24 mouse cellular contexts compared by ENCODE assay signal in the genomic region with DNA sequence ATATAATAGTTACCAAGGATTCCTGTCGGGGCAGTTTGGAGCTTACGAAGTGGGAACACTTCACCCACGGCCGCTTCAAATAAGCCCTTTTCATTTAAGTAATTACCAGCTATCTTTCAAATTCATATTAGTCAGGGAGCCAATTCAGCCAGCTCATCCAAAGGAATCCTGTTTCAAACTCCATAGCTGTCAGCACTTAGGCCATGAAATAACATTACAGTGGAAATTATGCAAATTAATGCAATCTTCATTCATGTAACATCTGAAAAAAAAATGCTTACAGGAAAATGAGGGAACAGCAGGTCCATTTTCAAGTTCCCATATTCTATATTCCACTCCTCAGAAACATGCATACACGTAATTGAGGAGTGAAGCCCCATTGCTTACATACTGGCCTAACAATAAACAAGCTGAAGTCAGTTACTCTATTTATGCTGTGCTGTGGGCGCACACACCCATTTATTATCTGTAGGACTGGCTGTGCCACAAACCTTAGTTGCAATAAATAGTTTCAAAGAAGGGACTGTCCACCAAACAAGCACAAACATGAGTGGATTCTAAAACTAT.
A peak's percentile ranks its signal among the peaks of the same experiment; 100 is the strongest.
DNase-seq lines count a peak whose midpoint lies in the region; ATAC-seq lines count a peak whose summit lies in the region.
"Had no signal": no experiment of that assay in that cellular context is flagged by ENCODE, and none has a peak within 500 bp of the region (broad histone marks: within the 10 kb centered on the region; RNA-seq: fewer than 3 reads in every experiment).

No protein-coding gene starts in this region.

- no peak overlapping the region for H3K4me2 ChIP-seq in forebrain, embryonic 13.5 days
- no peak overlapping the region for H3K4me2 ChIP-seq in forebrain, embryonic 11.5 days (ENCODE audit: low read depth, low read length, severe bottlenecking)
- H3K4me2 ChIP-seq in midbrain, embryonic 12.5 days (replicated peaks): no peak overlapping the region
- no peak overlapping the region for H3K4me2 ChIP-seq in midbrain, embryonic 11.5 days
- no peak overlapping the region for H3K4me2 ChIP-seq in forebrain, embryonic 15.5 days (replicated peaks)
- H3K4me2 ChIP-seq in midbrain, embryonic 16.5 days (ENCODE audit: low read length): no peak overlapping the region
- H3K4me2 ChIP-seq: heart, embryonic 15.5 days; liver, embryonic 11.5 days; neural tube, embryonic 15.5 days had no signal

- no peaks in the 10 kb centered on the region for H3K27me3 ChIP-seq in forebrain, embryonic 13.5 days
- no peaks in the 10 kb centered on the region for H3K27me3 ChIP-seq in forebrain, embryonic 11.5 days (ENCODE audit: control insufficient read depth, insufficient read depth, low read length)
- H3K27me3 ChIP-seq in midbrain, embryonic 12.5 days: no peaks in the 10 kb centered on the region
- no peaks in the 10 kb centered on the region for H3K27me3 ChIP-seq in midbrain, embryonic 11.5 days (ENCODE audit: control insufficient read depth, insufficient read depth, low read length)
- no peaks in the 10 kb centered on the region for H3K27me3 ChIP-seq in forebrain, embryonic 15.5 days
- no peaks in the 10 kb centered on the region for H3K27me3 ChIP-seq in midbrain, embryonic 16.5 days (ENCODE audit: control insufficient read depth, insufficient read depth, low read depth, low read length)
- H3K27me3 ChIP-seq: heart, embryonic 15.5 days; megakaryocyte, embryonic 14.5 days; neural tube, embryonic 15.5 days had no signal

- H3K36me3 ChIP-seq in forebrain, embryonic 13.5 days (ENCODE audit: poor library complexity, severe bottlenecking): no peaks in the 10 kb centered on the region
- H3K36me3 ChIP-seq in forebrain, embryonic 11.5 days (ENCODE audit: control insufficient read depth, insufficient read depth, low read length): no peaks in the 10 kb centered on the region
- no peaks in the 10 kb centered on the region for H3K36me3 ChIP-seq in midbrain, embryonic 12.5 days
- no peaks in the 10 kb centered on the region for H3K36me3 ChIP-seq in midbrain, embryonic 11.5 days (ENCODE audit: control insufficient read depth, insufficient read depth, low read length)
- H3K36me3 ChIP-seq in forebrain, embryonic 15.5 days: no peaks in the 10 kb centered on the region
- no peaks in the 10 kb centered on the region for H3K36me3 ChIP-seq in midbrain, embryonic 16.5 days (ENCODE audit: control insufficient read depth, insufficient read depth, low read length)
- H3K36me3 ChIP-seq: embryonic facial prominence, embryonic 10.5 days; heart, embryonic 15.5 days; neural tube, embryonic 15.5 days had no signal

- no peak for DNase-seq in forebrain, embryonic 11.5 days (ENCODE audit: low spot score)
- no peak for DNase-seq in midbrain, embryonic 11.5 days (ENCODE audit: low spot score, missing footprints)
- DNase-seq in kidney, adult 8-10 months: no peak
- DNase-seq: adrenal gland, postnatal 25 days; cerebellum, adult 9-10 months; gastrocnemius, postnatal 10 days; heart, adult 2 months; kidney, adult 2 months; kidney, postnatal 14 days; lung, adult 18-20 months; lung, postnatal 14 days; right cerebral cortex, postnatal 14 days; spleen, adult 18-20 months had no signal

- H3K9me3 ChIP-seq in forebrain, embryonic 13.5 days (replicated peaks): no peaks in the 10 kb centered on the region
- H3K9me3 ChIP-seq in forebrain, embryonic 11.5 days (ENCODE audit: control insufficient read depth, low read length): no peaks in the 10 kb centered on the region
- H3K9me3 ChIP-seq in midbrain, embryonic 12.5 days: no peaks in the 10 kb centered on the region
- no peaks in the 10 kb centered on the region for H3K9me3 ChIP-seq in midbrain, embryonic 11.5 days (ENCODE audit: control insufficient read depth, low read length)
- no peaks in the 10 kb centered on the region for H3K9me3 ChIP-seq in forebrain, embryonic 15.5 days
- no peaks in the 10 kb centered on the region for H3K9me3 ChIP-seq in midbrain, embryonic 16.5 days (replicated peaks; ENCODE audit: control insufficient read depth, low read length, poor library complexity, severe bottlenecking)
- H3K9me3 ChIP-seq: embryonic facial prominence, embryonic 10.5 days; heart, embryonic 15.5 days; neural tube, embryonic 15.5 days had no signal

- H3K27ac ChIP-seq in forebrain, embryonic 13.5 days: no peak overlapping the region
- H3K27ac ChIP-seq in forebrain, embryonic 11.5 days (ENCODE audit: low read depth, low read length): no peak overlapping the region
- H3K27ac ChIP-seq in midbrain, embryonic 12.5 days (replicated peaks): 0 out of 2 replicates have a peak overlapping the region, but pooled peaks have one; percentile 6
- no peak overlapping the region for H3K27ac ChIP-seq in midbrain, embryonic 11.5 days (ENCODE audit: low read depth, low read length)
- 0 out of 2 replicates have a peak overlapping the region, but pooled peaks have one; percentile 1 for H3K27ac ChIP-seq in forebrain, embryonic 15.5 days (replicated peaks)
- no peak overlapping the region for H3K27ac ChIP-seq in midbrain, embryonic 16.5 days (ENCODE audit: low read length)
- H3K27ac ChIP-seq: embryonic facial prominence, embryonic 10.5 days; heart, adult 2 months; heart, embryonic 15.5 days; neural tube, embryonic 15.5 days had no signal

- no peak overlapping the region for H3K4me3 ChIP-seq in forebrain, embryonic 13.5 days
- no peak overlapping the region for H3K4me3 ChIP-seq in forebrain, embryonic 11.5 days (ENCODE audit: low read depth, low read length)
- no peak overlapping the region for H3K4me3 ChIP-seq in midbrain, embryonic 12.5 days
- no peak overlapping the region for H3K4me3 ChIP-seq in midbrain, embryonic 11.5 days (ENCODE audit: low read depth, low read length)
- H3K4me3 ChIP-seq in forebrain, embryonic 15.5 days: no peak overlapping the region
- no peak overlapping the region for H3K4me3 ChIP-seq in midbrain, embryonic 16.5 days (ENCODE audit: low read depth, low read length)
- H3K4me3 ChIP-seq: embryonic facial prominence, embryonic 10.5 days; heart, adult 2 months; heart, embryonic 15.5 days; megakaryocyte, embryonic 14.5 days; neural tube, embryonic 15.5 days had no signal

- peak; percentile 70 for ATAC-seq in forebrain, embryonic 13.5 days
- ATAC-seq in forebrain, embryonic 11.5 days (replicated peaks; ENCODE audit: low FRiP score): no peak
- 0 out of 2 replicates have a peak, but pooled peaks have one; percentile 16 for ATAC-seq in midbrain, embryonic 12.5 days (ENCODE audit: low FRiP score, low read depth)
- ATAC-seq in midbrain, embryonic 11.5 days (ENCODE audit: low FRiP score): no peak
- ATAC-seq in forebrain, embryonic 15.5 days (replicated peaks): peak; percentile 61
- ATAC-seq in midbrain, embryonic 16.5 days: peak; percentile 36; the same call in 1 of the 2 replicates
- ATAC-seq in megakaryocyte-erythroid progenitor cell, adult 5-6 weeks (replicated peaks; ENCODE audit: low FRiP score, low TSS enrichment, poor library complexity, severe bottlenecking): no peak
- ATAC-seq: CD4-positive, CD25-positive, alpha-beta regulatory T cell, adult 4 months had no signal

- 45% methylated on average over 6 of the region's 6 CpGs for WGBS in forebrain, embryonic 13.5 days
- WGBS in forebrain, embryonic 11.5 days: 56% methylated on average over 6 of the region's 6 CpGs
- WGBS in midbrain, embryonic 12.5 days: 61% methylated on average over 6 of the region's 6 CpGs
- WGBS in midbrain, embryonic 11.5 days: 74% methylated on average over 6 of the region's 6 CpGs
- WGBS in forebrain, embryonic 15.5 days: 27% methylated on average over 6 of the region's 6 CpGs
- WGBS in midbrain, embryonic 16.5 days: 39% methylated on average over 6 of the region's 6 CpGs

- peaks cover 12% of the 10 kb centered on the region for H3K4me1 ChIP-seq in forebrain, embryonic 13.5 days
- no peaks in the 10 kb centered on the region for H3K4me1 ChIP-seq in forebrain, embryonic 11.5 days (replicated peaks; ENCODE audit: control insufficient read depth, insufficient read depth, low read length)
- no peaks in the 10 kb centered on the region for H3K4me1 ChIP-seq in midbrain, embryonic 12.5 days
- no peaks in the 10 kb centered on the region for H3K4me1 ChIP-seq in midbrain, embryonic 11.5 days (ENCODE audit: control insufficient read depth, insufficient read depth, low read length)
- H3K4me1 ChIP-seq in forebrain, embryonic 15.5 days: peaks cover 22% of the 10 kb centered on the region
- peaks cover 5% of the 10 kb centered on the region; the same call in 1 of the 2 replicates for H3K4me1 ChIP-seq in midbrain, embryonic 16.5 days (ENCODE audit: control insufficient read depth, insufficient read depth, low read length)
- H3K4me1 ChIP-seq: embryonic facial prominence, embryonic 10.5 days; heart, embryonic 15.5 days; megakaryocyte, embryonic 14.5 days had no signal

- no peak overlapping the region for H3K9ac ChIP-seq in forebrain, embryonic 13.5 days
- no peak overlapping the region for H3K9ac ChIP-seq in forebrain, embryonic 11.5 days (ENCODE audit: low read length)
- H3K9ac ChIP-seq in midbrain, embryonic 12.5 days (replicated peaks): no peak overlapping the region
- H3K9ac ChIP-seq in midbrain, embryonic 11.5 days (ENCODE audit: low read length): no peak overlapping the region
- H3K9ac ChIP-seq in forebrain, embryonic 15.5 days (replicated peaks): no peak overlapping the region
- H3K9ac ChIP-seq in midbrain, embryonic 16.5 days (ENCODE audit: low read depth, low read length): no peak overlapping the region
- H3K9ac ChIP-seq: heart, embryonic 15.5 days; neural tube, embryonic 15.5 days had no signal

Comparison
In these comparisons a context has a peak if more than half of its experiments do, and no peak if none do; other contexts are left out.
1. ATAC-seq: peak in forebrain, embryonic 13.5 days (single experiment), midbrain, embryonic 12.5 days (single experiment), forebrain, embryonic 15.5 days (single experiment) and midbrain, embryonic 16.5 days (single experiment); none in forebrain, embryonic 11.5 days (single experiment), midbrain, embryonic 11.5 days (single experiment) and megakaryocyte-erythroid progenitor cell, adult 5-6 weeks (single experiment).
2. H3K27ac ChIP-seq: peak in midbrain, embryonic 12.5 days (single experiment) and forebrain, embryonic 15.5 days (single experiment); none in forebrain, embryonic 13.5 days (single experiment), forebrain, embryonic 11.5 days (single experiment), midbrain, embryonic 11.5 days (single experiment) and midbrain, embryonic 16.5 days (single experiment).